Mouse (Mus musculus): Measurements from ENCODE around the gene Nptx2.
A peak's percentile ranks its signal among the peaks of the same experiment; 100 is the strongest.

Gene Nptx2

DNA sequence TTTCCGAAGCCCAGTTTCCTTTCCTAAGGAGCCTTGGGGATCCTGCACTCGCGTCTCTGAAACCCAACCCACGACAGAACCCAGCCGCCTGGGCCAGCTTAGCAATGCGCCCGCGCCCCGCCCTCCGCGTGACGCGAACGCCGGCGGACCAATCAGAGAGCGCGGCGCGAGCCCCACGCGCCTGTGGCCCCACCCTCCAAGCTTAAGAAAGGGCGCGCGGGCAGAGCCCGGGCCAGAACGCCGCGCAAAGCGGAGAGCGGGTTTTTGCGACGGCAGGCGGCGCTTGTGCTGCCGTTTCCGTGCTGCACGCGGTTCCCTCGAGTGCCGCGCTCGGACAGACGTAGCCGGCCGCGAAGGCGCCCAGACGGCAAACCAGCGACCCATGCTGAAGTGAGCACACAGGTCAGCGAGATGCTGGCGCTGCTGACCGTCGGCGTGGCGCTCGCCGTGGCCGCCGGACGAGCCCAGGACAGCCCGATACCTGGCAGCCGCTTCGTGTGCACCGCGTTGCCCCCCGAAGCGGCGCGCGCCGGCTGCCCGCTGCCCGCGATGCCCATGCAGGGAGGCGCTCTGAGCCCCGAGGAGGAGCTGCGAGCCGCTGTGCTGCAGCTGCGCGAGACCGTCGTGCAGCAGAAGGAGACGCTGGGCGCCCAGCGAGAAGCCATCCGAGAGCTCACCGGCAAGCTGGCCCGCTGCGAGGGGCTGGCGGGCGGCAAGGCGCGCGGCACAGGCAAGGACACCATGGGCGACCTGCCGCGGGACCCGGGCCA is at the start of gene Nptx2:
Gene Nptx2, plus strand, starts transcription at position 250 of the 770 bp plus-strand sequence.
- DNase-seq (ENCODE audit: low spot score in 2 of 2) = peak; percentile 76 to 90

- no peak for DNase-seq (ENCODE audit: low spot score in 2 of 2)
These were observed 49.2 kb upstream of the Nptx2 start for GRCm38 (mm10) chr5:144496481-144496880.

DNA sequence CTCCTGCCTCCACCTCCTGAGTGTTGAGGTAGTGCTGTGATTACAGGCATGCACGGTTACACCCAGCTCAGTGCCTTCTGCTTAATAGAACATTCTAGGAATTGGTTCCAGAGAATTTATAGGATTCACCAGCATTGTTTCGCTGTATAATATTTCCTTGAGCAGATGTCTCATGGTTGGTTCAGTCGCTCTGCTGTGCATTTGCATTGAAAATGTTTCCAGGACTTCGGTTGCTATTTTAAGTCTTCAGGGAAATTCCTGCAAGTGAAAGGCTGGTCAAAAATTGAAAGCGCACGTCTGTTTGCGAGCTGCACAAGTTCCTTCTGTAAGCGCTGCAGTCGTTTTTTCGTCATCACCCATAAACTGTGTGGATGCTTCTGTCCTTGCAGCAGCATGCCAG is 41.5 kb upstream of the Nptx2 start:
- DNase-seq (ENCODE audit: low spot score in 2 of 2) = no peak

- DNase-seq (ENCODE audit: low spot score in 2 of 2) = no peak
These were observed 40.0 kb upstream of the Nptx2 start for GRCm38 (mm10) chr5:144505731-144506130.

- no peak for DNase-seq (ENCODE audit: low spot score in 2 of 2)
These were observed 39.5 kb upstream of the Nptx2 start for GRCm38 (mm10) chr5:144506156-144506555.

- DNase-seq (ENCODE audit: low spot score in 2 of 2) = no peak
These were observed 38.8 kb upstream of the Nptx2 start for GRCm38 (mm10) chr5:144506689-144507552.

GRCm38 (mm10) chr5:144509431-144509830 is 36.3 kb upstream of the Nptx2 start:
- no peak for DNase-seq (ENCODE audit: low spot score in 2 of 2)

DNA sequence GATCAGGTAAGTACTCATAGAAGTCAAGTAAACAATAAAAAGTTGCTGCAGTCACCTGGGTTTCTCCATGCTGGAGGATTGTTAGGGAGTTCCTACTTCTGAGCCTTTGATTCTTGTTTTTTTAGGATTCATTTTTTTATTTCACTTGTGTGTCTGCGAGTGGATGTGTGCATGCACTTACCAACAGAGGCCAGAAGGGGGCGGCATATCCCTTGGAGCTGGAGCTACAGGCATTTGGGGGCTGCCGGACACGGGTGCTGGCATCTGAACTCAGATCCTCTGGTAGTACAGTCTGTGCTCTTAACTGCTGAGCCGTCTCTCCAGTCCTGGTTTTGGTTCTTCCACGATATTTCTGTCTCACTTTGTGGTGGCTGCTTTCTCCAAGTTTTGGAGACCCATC is 31.0 kb upstream of the Nptx2 start:
- no peak for DNase-seq (ENCODE audit: low spot score in 2 of 2)

DNA sequence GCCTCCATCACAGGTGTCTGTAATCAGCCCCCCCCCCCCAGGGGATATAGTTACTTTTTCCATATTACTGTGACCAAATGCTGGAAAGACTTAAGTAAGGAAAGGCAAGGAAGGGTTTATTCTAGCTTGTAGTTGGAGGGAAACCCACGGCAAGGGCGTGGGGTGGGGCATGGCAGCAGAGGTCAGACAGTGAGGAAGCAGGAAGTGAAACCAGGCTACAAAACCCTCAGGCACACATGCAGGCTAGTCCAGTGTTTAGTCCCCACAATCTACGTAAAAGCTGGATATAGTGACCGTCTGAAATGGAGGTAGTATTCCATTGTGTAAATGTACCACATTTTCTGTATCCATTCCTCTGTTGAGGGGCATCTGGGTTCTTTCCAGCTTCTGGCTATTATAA is 30.5 kb upstream of the Nptx2 start:
- no peak for DNase-seq (ENCODE audit: low spot score in 2 of 2)

DNA sequence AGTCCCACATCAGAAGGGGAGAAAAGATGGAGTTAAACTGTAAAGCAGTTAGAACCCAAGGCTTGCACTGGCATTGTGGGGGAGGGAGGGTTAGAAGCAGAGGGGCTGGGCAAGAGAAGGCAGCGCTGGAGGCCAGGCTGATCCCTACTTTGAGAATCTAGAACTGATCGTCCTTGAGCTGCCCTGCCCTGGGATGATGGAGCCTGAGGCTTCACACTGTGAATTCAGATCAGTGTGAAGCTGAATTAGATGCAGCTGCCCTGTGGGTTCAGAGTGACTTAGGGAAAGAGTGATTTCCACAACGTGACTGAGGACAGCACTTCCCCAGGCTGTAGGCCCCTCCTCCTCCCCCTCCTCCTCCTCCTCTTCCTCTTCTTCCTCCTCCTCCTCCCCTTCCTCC is 25.6 kb upstream of the Nptx2 start:
- DNase-seq (ENCODE audit: low spot score in 2 of 2) = no peak

- no peak for DNase-seq (ENCODE audit: low spot score in 2 of 2)
These were observed 20.9 kb upstream of the Nptx2 start for GRCm38 (mm10) chr5:144524774-144525173.

DNA sequence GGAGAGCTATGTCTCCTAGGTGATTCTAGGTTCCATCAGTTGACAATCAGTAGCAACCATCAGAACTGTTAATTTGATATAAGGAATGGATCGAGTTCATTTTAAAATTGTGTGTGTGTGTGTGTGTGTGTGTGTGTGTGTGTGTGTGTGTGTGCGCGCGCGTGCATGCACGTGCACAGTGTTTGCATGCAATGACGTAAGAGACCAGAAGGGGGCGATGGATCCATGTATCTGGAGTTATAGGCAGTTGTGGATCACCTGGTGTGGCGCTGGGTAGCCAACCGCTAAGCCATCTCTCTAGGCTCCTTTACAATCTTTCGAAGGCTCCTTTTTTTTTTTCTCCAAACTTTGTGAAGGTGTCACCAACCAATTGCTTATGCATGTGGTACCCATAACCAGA is 16.6 kb upstream of the Nptx2 start:
- DNase-seq (ENCODE audit: low spot score in 2 of 2) = no peak

GRCm38 (mm10) chr5:144542711-144543308 is 2.9 kb upstream of the Nptx2 start:
- no peak for DNase-seq (ENCODE audit: low spot score in 2 of 2)

DNA sequence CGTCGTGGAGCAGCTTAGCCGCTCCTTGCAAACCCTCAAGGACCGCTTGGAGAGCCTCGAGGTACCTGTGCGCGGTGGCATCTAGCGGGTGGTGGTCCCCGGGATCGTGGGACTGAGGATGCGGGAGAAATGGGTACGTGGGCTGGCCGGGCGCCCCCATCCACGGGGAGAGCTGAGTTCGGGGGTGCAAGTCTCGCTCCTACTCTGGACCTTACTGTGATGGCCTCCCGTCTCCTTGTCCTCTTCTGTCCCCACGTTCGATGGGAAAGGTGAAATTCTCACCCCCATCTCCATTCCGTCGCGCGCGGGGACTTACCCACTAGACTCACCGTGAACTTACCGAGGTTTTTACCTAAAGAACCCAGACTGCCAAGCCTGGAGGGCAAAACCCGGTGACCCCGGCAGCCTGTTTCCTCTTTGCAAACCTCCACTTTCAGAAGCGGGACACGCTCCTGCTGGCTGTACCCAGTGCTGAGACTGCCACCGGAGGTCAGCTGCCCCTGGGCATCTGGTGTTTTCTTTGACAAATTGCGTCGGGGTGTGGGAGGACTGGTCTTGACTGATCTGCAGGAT is 807 bp downstream of the Nptx2 start:
- DNase-seq (ENCODE audit: low spot score in 2 of 2) = no peak

DNA sequence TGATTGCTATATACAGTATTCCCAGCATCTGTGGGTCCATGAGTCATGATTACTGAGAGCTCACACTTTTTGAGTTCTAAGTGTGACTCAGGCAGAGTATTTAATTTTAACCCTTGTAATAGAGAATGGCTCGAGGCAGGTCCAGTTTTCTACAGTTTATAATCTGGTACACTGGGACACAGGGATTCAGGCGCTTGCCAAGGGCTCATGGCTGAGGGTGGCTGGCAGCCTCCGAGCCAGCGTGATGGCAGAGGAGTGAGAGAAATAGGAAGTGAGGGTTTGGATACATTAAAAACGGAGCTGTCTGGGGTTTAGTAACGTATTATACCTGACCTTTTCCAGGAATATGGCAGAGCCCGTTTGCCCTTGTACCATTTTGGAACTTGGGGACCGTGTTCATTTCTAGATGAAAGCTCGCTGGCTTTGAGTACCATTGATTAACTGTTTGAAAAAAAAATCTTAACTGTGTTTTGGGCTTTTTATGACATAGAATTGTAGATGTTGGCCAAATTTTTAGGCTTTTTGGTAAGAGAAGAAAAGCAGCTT is 1.7 kb downstream of the Nptx2 start:
- no peak for DNase-seq (ENCODE audit: low spot score in 2 of 2)

GRCm38 (mm10) chr5:144548079-144548631 is 2.5 kb downstream of the Nptx2 start:
- DNase-seq (ENCODE audit: low spot score in 2 of 2) = peak in 1 of 2 experiments; percentile 35

- DNase-seq (ENCODE audit: low spot score in 2 of 2) = no peak
These were observed 4.3 kb downstream of the Nptx2 start for GRCm38 (mm10) chr5:144550003-144550402.

DNA sequence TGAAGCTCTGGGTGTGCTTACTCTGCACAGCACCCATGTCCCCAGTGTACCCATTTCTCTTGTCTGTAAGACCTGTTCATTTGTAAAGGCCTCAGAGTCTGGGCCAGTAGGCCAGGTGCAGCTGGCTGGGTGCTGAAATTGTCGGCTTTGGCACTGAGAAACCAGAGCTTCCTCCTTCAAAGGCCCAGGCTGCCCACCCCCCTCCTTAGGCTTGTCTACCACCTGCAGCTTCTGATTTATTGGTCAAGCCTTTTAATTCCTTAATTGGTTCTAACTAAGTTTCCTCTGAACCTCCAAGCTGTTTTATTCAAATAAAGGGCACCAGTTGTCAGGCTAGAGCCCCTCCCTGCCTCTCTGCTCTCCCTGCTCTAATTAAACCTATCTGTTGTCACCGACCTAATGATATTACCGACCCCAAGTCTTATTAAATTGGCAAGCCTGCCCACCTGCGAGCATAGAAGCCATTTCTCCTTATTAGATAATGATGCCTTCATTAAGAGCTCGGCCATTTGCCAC is 5.0 kb downstream of the Nptx2 start:
- no peak for DNase-seq (ENCODE audit: low spot score in 2 of 2)

DNA sequence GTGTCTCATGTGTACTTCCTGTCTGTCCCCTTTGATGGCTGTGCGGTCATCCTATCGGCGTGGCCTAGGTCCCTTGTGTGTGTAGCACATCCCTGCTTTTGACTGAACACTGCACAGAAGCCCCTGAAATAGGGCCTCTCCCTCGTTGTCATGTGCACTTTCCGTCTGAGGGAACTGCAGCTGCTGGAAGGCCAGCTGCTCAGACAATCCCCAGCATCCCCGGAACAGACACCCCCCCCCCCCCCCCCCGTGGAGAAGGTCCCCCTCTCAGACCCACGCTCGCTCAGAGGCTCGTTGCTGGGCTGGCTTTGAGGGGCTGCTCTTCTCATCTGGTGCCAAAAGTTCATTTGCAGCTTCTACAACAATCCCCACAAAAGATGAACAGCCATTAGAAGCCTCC is 11.0 kb downstream of the Nptx2 start:
- DNase-seq (ENCODE audit: low spot score in 2 of 2) = no peak

DNA sequence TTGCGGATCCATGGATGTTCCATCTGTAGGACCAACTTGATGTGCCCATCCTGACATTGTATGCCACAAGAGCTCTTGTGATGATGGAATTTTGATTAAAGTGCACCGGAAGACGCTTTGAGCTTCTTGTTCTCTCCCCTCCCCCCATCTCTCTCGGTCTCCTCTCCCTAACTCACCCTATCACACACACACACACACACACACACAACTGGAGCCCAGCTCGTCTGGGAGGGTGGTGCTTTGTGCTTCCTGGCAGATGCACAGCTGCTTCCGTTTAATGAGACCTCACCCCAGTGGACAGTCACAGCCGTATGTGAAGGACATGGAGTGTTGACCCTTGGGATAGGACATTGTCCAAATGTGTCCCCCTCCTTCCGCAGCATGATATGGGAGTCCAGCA is 11.7 kb downstream of the Nptx2 start:
- no peak for DNase-seq (ENCODE audit: low spot score in 2 of 2)

- peak in 1 of 2 experiments; percentile 39 for DNase-seq (ENCODE audit: low spot score in 2 of 2)
These were observed 12.8 kb downstream of the Nptx2 start for GRCm38 (mm10) chr5:144558481-144558880.
